Comparison of ENCODE assay signal across 16 mouse cellular contexts in genomic region chr19:56169998-56170274, GRCm38 (mm10).
"Had no signal": no experiment of that assay in that cellular context is flagged by ENCODE, and none has a peak within 500 bp of the region (broad histone marks: within the 10 kb centered on the region; RNA-seq: fewer than 3 reads in every experiment).

No protein-coding gene starts in this region.

- H3K9me3 ChIP-seq: liver, embryonic 15.5 days; midbrain, embryonic 15.5 days had no signal

- ATAC-seq: lung, postnatal 0 days; midbrain, embryonic 15.5 days had no signal

- H3K27ac ChIP-seq: kidney, postnatal 0 days; layer of hippocampus, adult 2 months; liver, embryonic 15.5 days; midbrain, embryonic 15.5 days; neural tube, embryonic 12.5 days had no signal

- H3K9ac ChIP-seq: liver, embryonic 15.5 days; midbrain, embryonic 15.5 days; neural tube, embryonic 12.5 days had no signal

- H3K4me2 ChIP-seq: liver, embryonic 11.5 days; liver, embryonic 15.5 days; midbrain, embryonic 11.5 days; midbrain, embryonic 15.5 days; neural tube, embryonic 12.5 days had no signal

- H3K27me3 ChIP-seq: megakaryocyte, embryonic 14.5 days; midbrain, embryonic 15.5 days; neural tube, embryonic 12.5 days had no signal

- H3K4me3 ChIP-seq: layer of hippocampus, adult 2 months; liver, embryonic 15.5 days; megakaryocyte, embryonic 14.5 days; midbrain, embryonic 15.5 days; neural tube, embryonic 12.5 days had no signal

- DNase-seq: kidney, adult 9 months; kidney, postnatal 4 days; lung, adult 2 months; lung, postnatal 36 days; retina, postnatal 1 day; thymus, adult 2 months; thymus, postnatal 25 days had no signal

- H3K4me1 ChIP-seq: megakaryocyte, embryonic 14.5 days; midbrain, embryonic 15.5 days; neural tube, embryonic 12.5 days had no signal

- H3K36me3 ChIP-seq: liver, embryonic 15.5 days; midbrain, embryonic 15.5 days; neural tube, embryonic 12.5 days had no signal
